Mouse (Mus musculus): ENCODE results near the gene Ly6g6e. TPM values are rescaled to one million over a fixed set of nuclear protein-coding genes. Genes with fewer than 3 reads are reported as not detected.
A peak's percentile ranks its signal among the peaks of the same experiment; 100 is the strongest.

Gene Ly6g6e
- polyA plus RNA-seq, 1 experiment from 2014 or later, result 1.00 TPM

DNA sequence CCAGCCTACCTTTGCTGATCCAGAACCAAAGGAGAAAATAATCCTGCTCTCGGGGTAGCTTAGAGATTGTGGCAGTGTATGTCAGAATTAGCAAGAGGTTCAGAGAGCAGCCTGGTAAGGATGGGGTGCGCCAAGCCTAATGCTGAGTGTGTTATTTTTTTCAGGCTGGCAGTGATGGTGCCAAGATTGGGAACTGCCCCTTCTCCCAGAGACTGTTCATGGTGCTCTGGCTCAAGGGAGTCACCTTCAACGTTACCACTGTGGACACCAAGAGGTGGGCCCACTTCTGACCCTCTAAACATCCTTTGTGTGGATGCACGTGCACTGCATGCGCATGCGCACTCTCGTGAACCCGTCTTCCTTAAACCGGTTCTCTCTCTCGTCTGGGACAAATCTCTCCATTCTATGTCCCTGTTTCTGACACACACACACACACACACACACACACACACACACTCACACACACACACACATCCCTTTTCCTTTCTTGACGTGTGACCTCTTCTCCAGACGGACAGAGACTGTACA lies 24.4 kb upstream of the Ly6g6e start:
- Histone ChIP-seq H3K9me3 (no peaks in the 10 kb centered on the region), H3K36me3 (replicated peaks) (peaks cover 56% of the 10 kb centered on the region), H3K4me1 (peaks cover 55% of the 10 kb centered on the region), H3K4me3 (peak overlapping the region; percentile 83), H3K27ac (replicated peaks) (peak overlapping the region; percentile 97), H3K27me3 (replicated peaks; ENCODE audit: low read depth, poor library complexity, severe bottlenecking) (no peaks in the 10 kb centered on the region)
- WGBS, result 80% methylated on average over 12 of the region's 12 CpGs
- DNase-seq (ENCODE audit: low spot score), result no peak

DNA sequence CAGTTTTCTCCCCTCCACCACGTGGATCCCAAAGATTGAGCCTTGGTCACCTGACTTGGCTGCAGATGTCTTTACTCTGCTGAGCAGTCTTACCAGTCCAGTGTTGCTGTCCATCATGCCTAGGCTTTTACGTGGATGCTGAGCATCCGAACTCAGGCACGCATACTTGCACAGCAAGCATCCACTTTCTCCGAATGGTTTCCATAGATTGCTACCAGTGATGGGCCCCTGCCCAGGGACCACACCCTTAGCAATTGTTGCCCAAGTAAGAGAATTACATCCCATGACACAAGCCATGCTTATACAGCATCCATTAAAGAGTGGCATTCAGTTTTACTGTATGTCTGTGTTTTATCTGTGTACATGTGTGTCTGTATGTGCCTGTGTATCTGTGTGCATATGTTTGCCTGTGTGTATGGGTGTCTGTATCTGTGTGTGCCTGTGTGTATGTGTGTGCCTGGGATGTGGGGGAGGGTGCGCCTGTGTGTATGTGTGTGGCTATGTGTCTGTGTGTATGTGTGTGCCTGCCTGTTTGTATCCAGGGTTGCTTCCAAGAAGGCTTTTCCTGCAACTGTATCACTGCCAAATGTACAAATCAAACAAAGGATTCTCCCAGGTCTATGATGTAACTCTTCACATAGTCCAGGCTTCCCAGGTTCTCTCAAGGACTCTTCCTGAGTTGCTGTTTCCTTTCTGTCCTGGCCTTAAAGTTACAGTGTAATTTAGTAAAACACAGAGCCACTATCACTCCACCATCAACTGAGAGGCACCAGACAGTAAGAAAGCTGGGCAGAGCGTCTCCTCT lies 20.8 kb upstream of the Ly6g6e start:
- no peaks in the 10 kb centered on the region for H3K27me3 ChIP-seq (replicated peaks; ENCODE audit: low read depth, poor library complexity, severe bottlenecking)
- WGBS, result 92% methylated on average over 7 of the region's 7 CpGs
- peaks cover 48% of the 10 kb centered on the region for H3K4me1 ChIP-seq
- no peaks in the 10 kb centered on the region for H3K9me3 ChIP-seq
- no peak overlapping the region for H3K4me3 ChIP-seq
- peaks cover 77% of the 10 kb centered on the region for H3K36me3 ChIP-seq (replicated peaks)
- H3K27ac ChIP-seq (replicated peaks), result no peak overlapping the region
- no peak for DNase-seq (ENCODE audit: low spot score)

DNA sequence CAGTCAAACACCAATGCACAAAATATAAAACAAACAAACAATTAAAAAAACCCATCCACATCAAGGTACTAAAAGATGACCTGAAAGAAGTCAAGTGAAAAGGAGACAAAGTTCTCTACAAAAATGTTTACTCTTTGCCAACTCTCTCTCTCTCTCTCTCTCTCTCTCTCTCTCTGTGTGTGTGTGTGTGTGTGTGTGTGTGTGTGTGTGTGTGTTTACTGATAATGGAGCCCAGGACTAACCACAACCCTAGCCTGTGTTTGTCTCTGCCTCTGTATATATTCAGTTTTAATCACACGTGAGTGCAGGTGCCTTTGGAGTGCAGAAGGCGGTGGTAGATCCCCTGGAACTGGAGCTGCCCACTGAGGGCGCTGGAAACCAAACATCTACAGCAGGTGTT lies 19.6 kb upstream of the Ly6g6e start:
- H3K27me3 ChIP-seq (replicated peaks; ENCODE audit: low read depth, poor library complexity, severe bottlenecking), result no peaks in the 10 kb centered on the region
- 0 out of 2 replicates have a peak overlapping the region, but pooled peaks have one; percentile 1 for H3K4me3 ChIP-seq
- DNase-seq (ENCODE audit: low spot score), result no peak
- no peaks in the 10 kb centered on the region for H3K9me3 ChIP-seq
- H3K4me1 ChIP-seq, result peaks cover 45% of the 10 kb centered on the region
- peaks cover 84% of the 10 kb centered on the region for H3K36me3 ChIP-seq (replicated peaks)
- no peak overlapping the region for H3K27ac ChIP-seq (replicated peaks)
- WGBS, result 82% methylated on average over 3 of the region's 3 CpGs

GRCm38 (mm10) chr17:35058316-35058715 lies 18.4 kb upstream of the Ly6g6e start:
- no peaks in the 10 kb centered on the region for H3K9me3 ChIP-seq
- no peak for DNase-seq (ENCODE audit: low spot score)
- peaks cover 83% of the 10 kb centered on the region for H3K36me3 ChIP-seq (replicated peaks)
- 70% methylated on average over 9 of the region's 9 CpGs for WGBS
- H3K27me3 ChIP-seq (replicated peaks; ENCODE audit: low read depth, poor library complexity, severe bottlenecking), result peaks cover 8% of the 10 kb centered on the region
- H3K27ac ChIP-seq (replicated peaks), result peak overlapping the region; percentile 98
- peaks cover 35% of the 10 kb centered on the region for H3K4me1 ChIP-seq
- H3K4me3 ChIP-seq, result peak overlapping the region; percentile 89

DNA sequence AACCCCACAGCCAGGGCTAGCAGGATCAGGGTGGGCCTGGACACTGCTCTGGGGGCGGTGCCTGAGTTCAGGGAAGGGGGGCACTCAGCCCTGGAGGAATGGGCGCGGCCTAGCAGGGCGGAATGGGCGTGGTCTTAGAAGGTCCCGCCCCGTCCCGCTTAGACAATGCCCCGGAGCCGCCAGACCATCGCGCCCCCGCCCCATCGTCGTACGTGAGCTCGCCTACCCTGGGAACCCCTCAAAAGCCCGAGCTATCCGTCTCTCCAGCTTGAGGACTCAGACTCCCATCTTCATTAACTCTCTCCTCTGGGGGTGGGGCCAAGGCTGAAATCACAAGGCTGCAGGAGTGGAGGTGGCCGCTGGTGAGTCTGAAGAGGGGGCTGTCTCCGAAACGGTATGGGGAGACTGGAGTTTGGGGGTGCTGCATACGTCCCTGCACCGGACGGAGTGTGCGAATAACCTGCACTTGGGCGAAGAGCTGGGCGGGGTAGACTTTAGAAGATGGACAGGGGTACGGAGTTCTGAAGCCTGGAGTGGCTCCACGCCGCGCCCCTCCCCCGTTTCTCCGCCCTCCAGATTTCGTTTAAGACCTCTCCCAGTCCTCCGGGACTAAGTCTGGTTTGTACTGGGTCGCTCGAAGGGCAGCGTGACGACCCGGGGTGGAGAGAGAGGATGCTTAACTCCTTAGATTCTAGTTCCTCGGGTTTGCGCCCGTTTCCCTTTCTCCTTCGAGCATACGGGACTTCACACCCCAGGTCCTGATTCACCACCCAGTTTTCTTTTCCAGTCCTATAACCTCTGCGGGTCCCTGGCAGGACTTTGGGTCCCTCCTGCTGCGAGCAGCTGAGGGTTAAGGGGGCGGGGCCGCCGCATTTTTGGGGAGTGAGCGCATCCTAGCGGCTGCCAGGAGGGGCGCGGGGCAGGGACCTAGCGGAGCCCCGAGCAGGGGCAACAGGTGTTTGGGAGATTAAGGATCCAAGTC lies 17.5 kb upstream of the Ly6g6e start, which contains the start of gene Ddah2:
Gene Ddah2, plus strand, starts transcription at position 125 of the 982 bp plus-strand sequence.
- peak within 1 kb of the TSS; percentile 89 for H3K4me3 ChIP-seq
- peaks cover 80% of the 10 kb centered on the region for H3K36me3 ChIP-seq (replicated peaks)
- peak; percentile 97 for DNase-seq (ENCODE audit: low spot score)
- peaks cover 40% of the 10 kb centered on the region for H3K4me1 ChIP-seq
- H3K9me3 ChIP-seq, result no peaks in the 10 kb centered on the region
- WGBS, result under 1% methylated on average over 57 of the region's 57 CpGs
- peaks cover 17% of the 10 kb centered on the region for H3K27me3 ChIP-seq (replicated peaks; ENCODE audit: low read depth, poor library complexity, severe bottlenecking)
- H3K27ac ChIP-seq (replicated peaks), result peak within 1 kb of the TSS; percentile 98

- peaks cover 25% of the 10 kb centered on the region for H3K27me3 ChIP-seq (replicated peaks; ENCODE audit: low read depth, poor library complexity, severe bottlenecking)
- peak overlapping the region; percentile 89 for H3K4me3 ChIP-seq
- DNase-seq (ENCODE audit: low spot score), result no peak
- 35% methylated on average over 14 of the region's 14 CpGs for WGBS
- peak overlapping the region; percentile 98 for H3K27ac ChIP-seq (replicated peaks)
- peaks cover 49% of the 10 kb centered on the region for H3K4me1 ChIP-seq
- H3K9me3 ChIP-seq, result no peaks in the 10 kb centered on the region
- peaks cover 71% of the 10 kb centered on the region for H3K36me3 ChIP-seq (replicated peaks)
Observed at GRCm38 (mm10) chr17:35060071-35060470, 16.6 kb upstream of the Ly6g6e start.

GRCm38 (mm10) chr17:35060737-35061297 lies 15.9 kb upstream of the Ly6g6e start:
- no peaks in the 10 kb centered on the region for H3K9me3 ChIP-seq
- peaks cover 56% of the 10 kb centered on the region for H3K4me1 ChIP-seq
- DNase-seq (ENCODE audit: low spot score), result no peak
- H3K27ac ChIP-seq (replicated peaks), result no peak overlapping the region
- 58% methylated on average over 22 of the region's 22 CpGs for WGBS
- H3K27me3 ChIP-seq (replicated peaks; ENCODE audit: low read depth, poor library complexity, severe bottlenecking), result peaks cover 33% of the 10 kb centered on the region
- H3K4me3 ChIP-seq, result peak overlapping the region; percentile 89
- peaks cover 64% of the 10 kb centered on the region for H3K36me3 ChIP-seq (replicated peaks)

GRCm38 (mm10) chr17:35061299-35061698 lies 15.4 kb upstream of the Ly6g6e start:
- Histone ChIP-seq H3K36me3 (replicated peaks) (peaks cover 59% of the 10 kb centered on the region), H3K27ac (replicated peaks) (no peak overlapping the region), H3K4me3 (peak overlapping the region; percentile 89; the same call in 1 of the 2 replicates), H3K27me3 (replicated peaks; ENCODE audit: low read depth, poor library complexity, severe bottlenecking) (peaks cover 38% of the 10 kb centered on the region), H3K9me3 (no peaks in the 10 kb centered on the region), H3K4me1 (peaks cover 59% of the 10 kb centered on the region)
- WGBS, result 80% methylated on average over 8 of the region's 8 CpGs
- DNase-seq (ENCODE audit: low spot score), result no peak

DNA sequence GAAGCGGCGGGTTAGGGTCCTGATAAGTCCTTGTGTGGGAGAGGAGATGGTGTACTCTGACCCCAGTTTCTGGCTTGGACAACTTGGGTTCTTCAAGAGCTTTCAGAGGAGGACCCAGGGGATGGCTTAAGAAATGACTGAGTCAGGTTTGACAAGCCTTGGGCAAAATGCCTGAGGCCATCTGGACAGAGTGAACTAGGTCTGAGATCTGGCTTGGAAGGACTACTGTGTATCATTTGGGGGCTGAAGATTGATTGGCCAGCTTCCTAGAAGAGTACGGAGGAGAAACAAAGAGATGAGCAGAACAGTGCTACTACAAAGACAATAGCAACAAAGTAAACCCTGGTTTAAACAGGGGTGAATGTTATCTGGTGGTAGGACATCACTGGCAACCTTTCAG lies 13.2 kb upstream of the Ly6g6e start:
- Histone ChIP-seq H3K4me1 (peaks cover 51% of the 10 kb centered on the region), H3K36me3 (replicated peaks) (peaks cover 37% of the 10 kb centered on the region), H3K27ac (replicated peaks) (no peak overlapping the region), H3K4me3 (peak overlapping the region; percentile 58; the same call in 1 of the 2 replicates), H3K27me3 (replicated peaks; ENCODE audit: low read depth, poor library complexity, severe bottlenecking) (peaks cover 59% of the 10 kb centered on the region), H3K9me3 (no peaks in the 10 kb centered on the region)
- 92% methylated on average over 3 of the region's 3 CpGs for WGBS
- no peak for DNase-seq (ENCODE audit: low spot score)

DNA sequence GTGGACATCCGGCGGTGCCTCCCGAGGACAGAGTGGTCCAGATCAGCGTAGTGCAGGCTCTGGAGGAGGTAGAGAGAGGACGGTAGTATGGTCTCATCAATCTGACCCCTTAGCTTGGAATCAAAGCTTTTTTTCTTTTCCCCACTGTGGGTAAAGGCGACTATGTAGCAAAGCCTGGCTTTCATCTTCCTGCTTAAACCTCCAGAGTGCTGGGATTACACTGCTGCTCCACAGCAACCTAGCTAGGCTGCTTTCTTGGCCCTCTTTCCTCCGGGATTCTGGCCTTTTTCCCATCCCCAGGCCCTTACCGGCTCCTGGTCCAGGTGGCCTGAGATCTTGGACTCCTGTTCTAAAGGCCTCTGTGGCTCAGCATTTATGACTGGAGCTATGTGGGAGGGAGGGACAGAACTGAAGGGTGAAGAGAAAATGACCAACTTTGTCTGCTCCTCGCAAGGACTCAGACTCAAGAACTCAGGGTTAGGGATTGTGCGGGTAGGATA lies 12.3 kb upstream of the Ly6g6e start:
- no peak for DNase-seq (ENCODE audit: low spot score)
- peaks cover 37% of the 10 kb centered on the region for H3K36me3 ChIP-seq (replicated peaks)
- no peaks in the 10 kb centered on the region for H3K9me3 ChIP-seq
- peak overlapping the region; percentile 70; the same call in 1 of the 2 replicates for H3K27ac ChIP-seq (replicated peaks)
- H3K27me3 ChIP-seq (replicated peaks; ENCODE audit: low read depth, poor library complexity, severe bottlenecking), result peaks cover 65% of the 10 kb centered on the region
- H3K4me1 ChIP-seq, result peaks cover 47% of the 10 kb centered on the region
- H3K4me3 ChIP-seq, result peak overlapping the region; percentile 58
- 31% methylated on average over 10 of the region's 10 CpGs for WGBS

DNA sequence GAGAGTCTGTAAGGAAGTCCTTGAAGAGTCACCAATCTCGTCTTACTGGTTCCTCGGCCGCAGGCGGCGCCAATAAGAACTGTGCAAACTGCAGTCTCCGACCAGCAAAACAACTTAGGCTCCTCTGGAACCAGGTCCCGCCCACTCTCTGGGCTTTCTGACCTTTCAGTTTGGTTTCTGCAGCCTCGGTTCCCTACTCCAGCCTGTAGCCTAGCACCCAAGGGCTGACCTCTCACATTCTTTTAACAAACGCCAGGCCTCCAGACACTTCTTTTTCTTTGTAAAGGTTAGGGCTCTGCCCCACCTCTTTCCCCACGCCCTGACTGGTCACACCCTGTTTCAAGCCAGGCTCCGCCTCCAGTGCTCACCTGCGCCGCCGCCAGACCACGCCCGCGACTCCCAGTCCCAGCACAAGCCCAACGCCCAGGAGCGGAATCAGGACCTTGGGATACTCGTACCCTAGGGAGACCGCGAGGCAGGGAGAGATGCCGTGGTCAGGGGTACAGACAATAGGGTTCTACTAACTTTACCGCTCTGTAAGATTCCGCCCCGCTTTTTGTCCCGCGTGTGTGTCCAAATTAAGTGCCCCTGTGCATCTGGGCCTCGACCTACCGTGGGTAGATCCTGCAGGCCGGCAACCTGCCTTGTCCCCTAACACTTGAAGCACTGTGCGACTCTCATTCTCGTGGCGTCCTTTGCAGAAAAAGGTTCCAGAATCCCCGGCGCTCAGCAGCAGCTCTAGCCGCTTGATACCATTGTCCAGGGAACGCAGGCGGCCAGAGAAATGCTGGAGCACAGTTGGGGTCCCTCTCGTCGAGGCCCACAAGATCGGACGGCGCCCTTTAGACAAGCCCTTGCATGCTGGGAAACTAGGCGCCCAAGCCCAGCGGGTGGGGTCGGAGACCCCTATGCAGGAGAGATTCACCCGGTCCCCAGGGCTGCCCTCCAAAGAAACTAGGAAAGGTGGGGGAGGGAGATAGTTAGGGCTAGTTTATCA lies 11.5 kb upstream of the Ly6g6e start, which contains the start of gene Ly6g6c:
Gene Ly6g6c, plus strand, starts transcription at position 438 of the 997 bp plus-strand sequence.
- 1% methylated on average over 48 of the region's 48 CpGs for WGBS
- H3K4me3 ChIP-seq, result peak within 1 kb of the TSS; percentile 58
- peaks cover 39% of the 10 kb centered on the region for H3K4me1 ChIP-seq
- H3K27ac ChIP-seq (replicated peaks), result peak within 1 kb of the TSS; percentile 70
- peaks cover 34% of the 10 kb centered on the region for H3K36me3 ChIP-seq (replicated peaks)
- peak; percentile 78 for DNase-seq (ENCODE audit: low spot score)
- peaks cover 65% of the 10 kb centered on the region for H3K27me3 ChIP-seq (replicated peaks; ENCODE audit: low read depth, poor library complexity, severe bottlenecking)
- no peaks in the 10 kb centered on the region for H3K9me3 ChIP-seq
